Mouse (Mus musculus): ENCODE data around the gene Pde4d. TPM values are rescaled to one million over a fixed set of nuclear protein-coding genes. Genes with fewer than 3 reads are reported as not detected.
A peak's percentile ranks its signal among the peaks of the same experiment; 100 is the strongest.

The Pde4d gene
- total RNA-seq, 4 experiments from 2014 or later, result 68.8 to 86.9 (median 76.0) TPM

- DNase-seq (ENCODE audit: low spot score in 2 of 2), result no peak
Observed at GRCm38 (mm10) chr13:109548771-109549555, 1099.2 kb downstream of the Pde4d start.

GRCm38 (mm10) chr13:109551836-109552235 lies 1102.1 kb downstream of the Pde4d start:
- DNase-seq (ENCODE audit: low spot score in 2 of 2), result no peak

GRCm38 (mm10) chr13:109555513-109555912 lies 1105.8 kb downstream of the Pde4d start:
- no peak for DNase-seq (ENCODE audit: low spot score in 2 of 2)

GRCm38 (mm10) chr13:109556853-109557252 lies 1107.1 kb downstream of the Pde4d start:
- DNase-seq (ENCODE audit: low spot score in 2 of 2), result no peak

- DNase-seq (ENCODE audit: low spot score in 2 of 2), result peak in 1 of 2 experiments; percentile 34
Observed at GRCm38 (mm10) chr13:109558341-109559257, 1108.9 kb downstream of the Pde4d start.

- no peak for DNase-seq (ENCODE audit: low spot score in 2 of 2)
Observed at GRCm38 (mm10) chr13:109560261-109560660, 1110.5 kb downstream of the Pde4d start.

- DNase-seq (ENCODE audit: low spot score in 2 of 2), result no peak
Observed at GRCm38 (mm10) chr13:109568638-109569468, 1119.1 kb downstream of the Pde4d start.

- DNase-seq (ENCODE audit: low spot score in 2 of 2), result no peak
Observed at GRCm38 (mm10) chr13:109569491-109569890, 1119.7 kb downstream of the Pde4d start.

GRCm38 (mm10) chr13:109576725-109577124 lies 1127.0 kb downstream of the Pde4d start:
- DNase-seq (ENCODE audit: low spot score in 2 of 2), result no peak

- DNase-seq (ENCODE audit: low spot score in 2 of 2), result no peak
Observed at GRCm38 (mm10) chr13:109577454-109577853, 1127.7 kb downstream of the Pde4d start.

GRCm38 (mm10) chr13:109577901-109578300 lies 1128.2 kb downstream of the Pde4d start:
- no peak for DNase-seq (ENCODE audit: low spot score in 2 of 2)

- peak in 1 of 2 experiments; percentile 34 for DNase-seq (ENCODE audit: low spot score in 2 of 2)
Observed at GRCm38 (mm10) chr13:109581284-109582070, 1131.7 kb downstream of the Pde4d start.

GRCm38 (mm10) chr13:109590048-109590447 lies 1140.3 kb downstream of the Pde4d start:
- no peak for DNase-seq (ENCODE audit: low spot score in 2 of 2)

- DNase-seq (ENCODE audit: low spot score in 2 of 2), result no peak
Observed at GRCm38 (mm10) chr13:109592192-109592797, 1142.5 kb downstream of the Pde4d start.

GRCm38 (mm10) chr13:109599711-109600110 lies 1150.0 kb downstream of the Pde4d start:
- DNase-seq (ENCODE audit: low spot score in 2 of 2), result no peak

GRCm38 (mm10) chr13:109604017-109604416 lies 1154.3 kb downstream of the Pde4d start:
- no peak for DNase-seq (ENCODE audit: low spot score in 2 of 2)

- no peak for DNase-seq (ENCODE audit: low spot score in 2 of 2)
Observed at GRCm38 (mm10) chr13:109605140-109605539, 1155.4 kb downstream of the Pde4d start.

- no peak for DNase-seq (ENCODE audit: low spot score in 2 of 2)
Observed at GRCm38 (mm10) chr13:109609106-109609804, 1159.5 kb downstream of the Pde4d start.

- peak in 1 of 2 experiments; percentile 65 for DNase-seq (ENCODE audit: low spot score in 2 of 2)
Observed at GRCm38 (mm10) chr13:109609805-109610187, 1160.0 kb downstream of the Pde4d start.
